Mouse (Mus musculus) ZHBTc4 (cell line): ENCODE results near the gene Sumo2.
"Not testable (repeated sequence)": the region's sequence is repeated elsewhere in the genome, so short reads cannot be mapped to it uniquely, and the experiment has no call there.

Experiments
- DNase-seq: peaks from one replicate; pipeline ENCODE4 v3.0.0-alpha.2; 2011; ENCODE audit warnings: low read depth, low spot score

Sumo2 gene

GRCm38 (mm10) chr11:115519581-115519980, 16.5 kb downstream of the Sumo2 start:
- DNase-seq, result no peak

- no peak for DNase-seq
Observed at GRCm38 (mm10) chr11:115518693-115519092, 17.4 kb downstream of the Sumo2 start.

GRCm38 (mm10) chr11:115516942-115517341, 19.1 kb downstream of the Sumo2 start:
- no peak for DNase-seq

- no peak for DNase-seq
Observed at GRCm38 (mm10) chr11:115515021-115515420, 21.1 kb downstream of the Sumo2 start.

DNA sequence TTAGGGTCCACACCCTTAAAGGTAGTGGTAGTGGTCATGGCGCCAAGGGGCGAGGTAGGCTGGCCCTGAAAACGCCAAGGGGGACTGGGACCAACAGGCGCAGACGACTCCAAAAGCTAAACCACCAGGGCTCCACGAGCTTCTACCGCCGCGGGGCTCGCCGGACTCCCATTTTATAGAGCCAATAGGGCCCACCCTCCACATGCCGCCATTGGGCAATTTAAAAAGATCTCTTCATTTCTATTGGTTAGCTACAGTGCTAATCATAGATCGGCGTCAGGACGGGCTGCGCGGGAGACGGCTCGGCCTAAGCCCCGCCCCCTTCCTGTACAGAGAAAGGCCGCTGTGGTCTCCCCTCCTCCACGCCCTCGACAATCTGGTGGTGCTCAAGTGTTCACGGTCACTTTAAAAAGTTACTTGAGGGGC, 21.8 kb downstream of the Sumo2 start, which contains the start of gene Jpt1:
Gene Jpt1 (minus strand): TSS at position 150 of the 426 bp plus-strand sequence.
- DNase-seq, result peak; percentile 97

DNA sequence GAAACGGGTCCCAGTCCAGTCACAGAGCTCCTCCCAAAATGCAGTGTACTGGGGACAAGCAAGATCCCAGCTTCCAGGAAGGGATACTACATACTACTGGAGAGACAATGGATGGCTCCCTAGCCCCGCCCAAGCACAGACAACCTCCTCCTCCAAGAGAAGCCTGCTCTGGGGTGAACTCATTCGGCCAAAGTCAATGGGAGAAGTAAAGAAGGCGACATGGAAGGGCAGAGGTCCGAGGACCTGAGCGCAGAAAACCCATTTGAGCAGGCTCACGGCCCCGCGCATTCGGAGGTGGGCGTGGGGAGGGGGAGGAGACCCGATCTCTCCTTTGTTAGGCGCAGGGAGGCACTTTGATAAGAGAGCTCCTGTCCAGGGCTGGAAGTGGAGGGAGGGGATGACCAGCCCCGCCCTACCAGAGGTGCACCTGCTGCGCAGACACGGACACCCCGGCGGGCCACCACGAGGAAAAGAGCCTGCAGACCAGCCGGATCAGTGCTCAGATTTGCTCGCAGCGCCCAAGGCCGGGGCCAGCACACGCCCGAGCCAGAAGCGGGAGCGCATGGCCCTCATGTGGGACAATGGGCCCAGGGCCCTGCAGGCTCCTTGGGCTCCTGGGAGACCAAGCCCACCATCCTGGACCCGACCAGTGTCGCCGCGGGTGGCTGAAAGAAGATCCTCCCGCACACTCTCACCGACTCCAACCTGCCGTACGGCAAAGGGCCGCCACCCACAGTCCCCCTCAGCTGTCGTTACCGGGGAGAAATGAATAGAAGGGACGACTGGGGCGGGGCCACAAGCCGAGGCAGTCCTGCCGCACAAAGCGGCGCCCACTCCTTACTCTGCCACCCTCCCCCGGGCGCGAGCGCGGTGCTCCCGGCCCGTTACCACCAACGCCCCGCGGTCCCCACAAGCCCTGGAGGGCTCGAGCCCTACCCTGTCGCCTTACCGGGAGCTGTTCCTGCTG, 22.5 kb downstream of the Sumo2 start:
- peak; percentile 80 for DNase-seq

GRCm38 (mm10) chr11:115512407-115513183, 23.5 kb downstream of the Sumo2 start:
- DNase-seq, result no peak

DNA sequence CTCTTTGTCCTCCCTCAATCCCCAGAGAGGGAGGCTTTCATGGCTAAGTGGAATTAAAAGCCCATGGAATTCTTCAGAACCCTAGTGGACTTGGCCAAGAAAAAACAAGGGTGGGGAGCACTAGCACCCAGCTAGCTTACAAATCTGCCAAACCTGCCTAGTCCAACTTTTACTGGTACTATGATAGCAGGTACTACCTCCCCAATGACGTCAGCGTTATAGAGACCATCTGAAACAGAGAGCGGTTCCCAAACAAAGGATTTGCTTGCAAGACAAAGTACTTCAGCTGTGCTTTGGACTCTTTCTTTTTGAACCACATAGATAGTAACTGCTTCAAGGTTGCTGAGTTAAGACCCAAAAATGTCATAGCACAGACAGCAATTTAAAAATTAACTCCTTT, 24.1 kb downstream of the Sumo2 start:
- DNase-seq, result no peak

GRCm38 (mm10) chr11:115511121-115511520, 25.0 kb downstream of the Sumo2 start:
- no peak for DNase-seq

DNA sequence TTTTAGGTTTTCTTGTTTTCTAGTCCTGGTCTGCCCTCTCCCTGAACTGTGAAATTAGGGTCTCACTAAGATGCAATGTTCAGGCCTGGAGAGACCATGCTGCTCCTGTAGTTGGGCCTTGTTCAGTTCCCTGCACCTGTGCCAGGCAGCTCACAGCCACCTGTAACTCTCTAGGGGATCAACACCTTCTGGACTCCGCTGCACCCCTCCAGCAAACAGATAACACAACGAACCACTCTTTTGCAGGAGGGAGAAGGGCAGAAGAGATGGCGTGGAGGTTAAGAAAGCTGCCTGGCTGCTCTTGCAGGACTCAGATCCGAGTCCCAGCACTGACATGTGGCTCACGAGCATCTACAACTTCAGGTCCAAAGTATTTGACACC, 25.6 kb downstream of the Sumo2 start:
- DNase-seq, result no peak

- no peak for DNase-seq
Observed at GRCm38 (mm10) chr11:115509773-115510506, 26.1 kb downstream of the Sumo2 start.

DNA sequence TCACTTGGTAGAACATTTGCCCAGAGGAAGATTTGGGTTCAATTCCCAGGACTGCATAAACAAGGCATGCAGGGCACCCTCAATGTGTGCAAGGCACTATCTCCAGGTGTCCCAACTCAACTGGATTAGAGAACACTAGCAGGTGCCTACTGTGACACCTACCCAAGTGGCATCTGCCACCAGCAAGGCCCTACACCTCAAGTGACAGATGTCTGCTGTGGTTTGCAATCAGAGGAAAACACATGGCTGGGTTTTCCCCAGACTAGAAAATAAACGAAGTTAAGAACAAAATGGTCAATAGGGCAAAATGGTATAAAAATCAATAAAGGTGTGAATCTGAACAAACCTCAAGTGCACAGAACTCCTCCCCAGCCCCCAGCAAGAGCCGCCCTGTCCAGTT, 28.0 kb downstream of the Sumo2 start:
- DNase-seq, result no peak

- DNase-seq, result no peak
Observed at GRCm38 (mm10) chr11:115506586-115506985, 29.5 kb downstream of the Sumo2 start.

- peak; percentile 68 for DNase-seq
Observed at GRCm38 (mm10) chr11:115502636-115503035, 33.4 kb downstream of the Sumo2 start.

DNA sequence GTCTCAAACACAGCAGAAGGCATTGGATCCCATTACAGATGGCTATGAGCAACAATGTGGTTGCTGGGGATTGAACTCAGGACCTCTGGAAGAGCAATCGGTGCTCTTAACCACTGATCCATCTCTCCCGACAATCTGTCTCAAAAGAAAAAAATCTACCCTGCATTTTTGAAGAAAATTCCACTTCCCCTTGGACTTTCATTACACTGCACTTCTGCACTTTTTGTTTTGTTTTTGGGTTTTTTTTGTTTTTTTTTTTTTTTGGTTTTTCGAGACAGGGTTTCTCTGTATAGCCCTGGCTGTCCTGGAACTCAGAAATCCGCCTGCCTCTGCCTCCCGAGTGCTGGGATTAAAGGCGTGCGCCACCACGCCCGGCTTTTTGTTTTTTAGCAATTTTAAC, 39.5 kb downstream of the Sumo2 start:
- DNase-seq, result not testable (repeated sequence)

GRCm38 (mm10) chr11:115492387-115492786, 43.7 kb downstream of the Sumo2 start:
- DNase-seq, result no peak

DNA sequence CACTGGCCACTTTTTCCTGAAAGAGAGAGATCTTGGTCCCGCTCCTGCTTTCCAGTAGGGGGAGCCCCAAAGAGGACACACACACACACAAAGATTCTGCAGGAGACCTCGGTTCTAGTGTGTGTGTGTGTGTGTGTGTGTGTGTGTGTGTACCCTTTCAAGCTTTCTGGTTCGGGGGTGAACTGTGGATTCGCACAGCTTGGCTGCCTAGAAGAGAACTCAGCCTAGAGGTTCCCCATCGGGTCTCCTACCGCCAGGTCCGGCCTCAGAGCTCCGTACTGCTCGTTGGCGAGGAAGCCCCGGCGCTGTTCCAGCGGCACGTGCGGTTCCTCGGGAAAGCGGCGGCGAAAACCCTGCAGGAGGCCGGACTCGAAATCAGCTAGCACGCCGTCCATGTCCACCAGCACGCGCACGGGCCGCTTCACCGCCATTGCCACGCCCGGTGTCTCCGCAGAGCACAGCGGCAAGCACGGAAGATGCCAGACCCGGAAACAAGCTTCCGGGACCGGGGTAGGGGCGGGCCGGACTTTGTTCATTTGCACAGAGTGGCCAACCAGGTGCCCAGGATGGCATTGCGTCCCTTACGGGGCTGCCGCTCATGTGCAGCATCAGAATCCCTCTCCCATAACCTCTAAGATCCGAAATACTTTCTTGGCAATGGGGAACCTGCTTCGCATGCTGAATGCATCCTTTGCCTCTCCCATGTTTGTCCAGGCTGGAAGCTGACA, 44.6 kb downstream of the Sumo2 start, which contains the start of gene Nt5c:
Gene Nt5c (minus strand): TSS at position 507 of the 728 bp plus-strand sequence.
- peak; percentile 77 for DNase-seq

GRCm38 (mm10) chr11:115490441-115491355, 45.4 kb downstream of the Sumo2 start:
- DNase-seq, result no peak

GRCm38 (mm10) chr11:115488551-115489104, 47.4 kb downstream of the Sumo2 start:
- DNase-seq, result no peak
